Mouse (Mus musculus) liver, embryonic 14.5 days (tissue): ENCODE data around the gene Tada1.

Experiments used
- CTCF ChIP-seq: IDR thresholded peaks from 2 replicates; pipeline ENCODE4 v1.5.1; 2016; ENCODE audit warnings: antibody characterized with exemption, low read depth, control low read depth
- EP300 ChIP-seq: IDR thresholded peaks from 2 replicates; pipeline ENCODE4 v1.6.1; 2016; ENCODE audit warnings: antibody characterized with exemption, low read depth

DNA sequence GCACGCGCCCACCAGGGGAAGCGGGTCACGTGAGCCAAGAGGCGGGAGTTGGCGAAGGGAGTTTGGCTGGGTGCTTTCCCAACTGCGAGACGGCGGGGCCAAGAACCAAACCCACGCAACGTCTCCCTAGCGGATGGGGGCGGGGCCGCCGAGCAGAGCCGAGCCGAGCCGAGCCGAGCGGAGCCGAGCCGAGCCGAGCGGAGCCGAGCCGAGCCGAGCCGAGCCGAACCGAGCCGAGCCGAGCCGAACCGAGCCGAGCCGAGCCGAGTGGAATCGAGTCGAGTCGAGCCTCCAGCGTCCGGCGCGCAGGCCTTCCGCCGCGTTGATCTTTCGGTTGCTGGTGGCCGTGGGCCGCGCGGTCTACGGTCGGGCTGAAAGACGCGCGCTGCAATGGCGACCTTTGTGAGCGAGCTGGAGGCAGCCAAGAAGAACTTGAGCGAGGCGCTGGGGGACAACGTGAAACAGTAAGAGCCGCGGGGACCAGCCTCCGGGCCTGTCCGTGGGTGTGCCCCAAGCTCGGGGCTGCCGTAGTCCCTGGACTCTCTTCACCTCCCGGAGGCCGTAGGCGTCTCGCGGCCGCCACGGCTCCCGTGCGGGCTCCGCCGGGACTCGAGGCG, at the start of gene Tada1:
- no peak for TF ChIP-seq CTCF
- TF ChIP-seq EP300 = no peak
